Mouse (Mus musculus) ES-CJ7 (cell line): ENCODE results near the gene Best2.

Source experiments
- DNase-seq: peaks from one replicate; pipeline ENCODE4 v3.0.0; 2011; ENCODE audit warnings: low read depth, low spot score

Gene Best2

DNA sequence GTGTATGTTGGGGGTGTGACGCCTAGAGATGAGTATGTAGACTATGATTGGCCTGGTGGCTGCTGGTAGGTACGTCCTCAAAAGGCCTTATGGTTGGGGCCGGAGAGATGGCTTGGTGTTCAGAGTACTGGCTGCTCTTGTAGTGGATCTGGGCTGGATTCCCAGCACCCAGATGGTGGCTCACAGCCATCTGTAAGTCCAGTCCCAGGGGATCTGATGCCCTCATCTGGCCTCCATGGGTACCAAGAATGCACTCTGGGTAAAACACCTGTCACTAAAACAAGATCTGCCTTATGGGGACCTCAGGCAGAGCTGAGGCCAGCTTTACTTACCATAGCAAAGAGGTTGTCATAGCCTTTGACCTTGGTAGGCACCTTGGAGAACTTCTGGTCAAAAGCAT, 9.5 kb upstream of the Best2 start:
- DNase-seq, result no peak

GRCm38 (mm10) chr8:85021514-85022055, 7.3 kb upstream of the Best2 start:
- peak; percentile 65 for DNase-seq

DNA sequence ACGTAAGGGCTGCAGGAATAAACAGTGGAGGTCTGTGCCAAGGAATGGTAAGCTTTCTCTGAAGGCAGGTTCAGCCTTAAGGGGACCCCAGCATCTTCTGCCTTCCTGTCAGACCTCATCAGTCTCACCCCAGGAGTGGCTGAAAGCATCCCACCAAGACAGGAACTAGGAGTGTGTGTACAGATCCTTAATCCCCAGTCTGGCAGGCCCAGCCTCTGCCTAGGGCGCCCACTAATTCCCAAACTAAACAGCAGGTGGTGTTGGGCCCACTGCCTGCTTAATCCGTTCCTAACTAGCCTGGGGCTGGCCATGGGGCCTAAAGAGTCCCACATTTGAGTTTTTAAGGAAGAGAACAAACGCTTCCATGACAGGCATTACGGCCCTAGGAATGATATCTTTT, 2.9 kb upstream of the Best2 start:
- DNase-seq, result no peak

DNA sequence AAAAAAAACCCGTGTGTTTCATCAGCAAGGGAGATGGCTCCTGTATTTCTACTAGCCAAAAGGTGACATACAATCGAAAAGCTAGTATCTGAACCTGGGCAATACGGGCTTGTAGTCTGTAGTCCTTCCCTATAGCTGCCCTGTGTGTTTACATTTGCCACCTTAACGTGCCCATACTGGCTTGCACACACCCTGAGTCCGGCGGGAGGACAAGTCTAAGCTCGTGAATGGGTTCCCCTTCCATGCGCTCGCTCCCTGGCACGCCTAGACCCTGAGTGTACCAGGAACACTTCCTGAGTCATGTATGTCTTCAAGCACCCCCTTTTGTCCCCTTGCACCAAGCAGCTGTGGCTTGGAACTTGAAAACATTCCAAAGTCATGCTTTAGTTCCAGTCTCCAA, 2.4 kb upstream of the Best2 start:
- no peak for DNase-seq

GRCm38 (mm10) chr8:85013230-85013840, 996 bp downstream of the Best2 start:
- DNase-seq, result peak; percentile 97

- DNase-seq, result peak; percentile 71
Observed at GRCm38 (mm10) chr8:85011242-85011641, 3.1 kb downstream of the Best2 start.

GRCm38 (mm10) chr8:85007686-85008085, 6.6 kb downstream of the Best2 start:
- DNase-seq, result peak; percentile 79

GRCm38 (mm10) chr8:84997649-84998295, 16.6 kb downstream of the Best2 start:
- peak; percentile 98 for DNase-seq

DNA sequence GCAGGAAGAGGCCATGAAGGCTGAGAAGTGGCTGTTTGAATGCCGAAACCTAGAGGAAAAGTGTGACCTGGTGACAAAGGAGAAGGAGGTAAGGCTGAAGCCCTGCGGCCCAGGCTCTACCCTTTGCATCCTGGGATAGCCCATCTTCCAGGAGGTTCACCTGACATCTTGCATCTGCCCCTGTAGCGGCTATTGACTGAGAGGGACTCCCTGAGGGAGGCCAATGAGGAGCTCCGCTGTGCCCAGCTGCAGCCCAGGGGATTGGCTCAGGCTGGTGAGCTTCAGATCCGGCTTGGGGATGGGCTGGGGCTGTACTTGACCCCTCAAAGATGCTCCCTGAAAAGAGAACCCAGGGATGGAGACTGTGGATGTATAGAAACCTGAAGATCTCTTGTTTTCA, 17.4 kb downstream of the Best2 start:
- no peak for DNase-seq

GRCm38 (mm10) chr8:84995680-84996079, 18.7 kb downstream of the Best2 start:
- DNase-seq, result peak; percentile 71

DNA sequence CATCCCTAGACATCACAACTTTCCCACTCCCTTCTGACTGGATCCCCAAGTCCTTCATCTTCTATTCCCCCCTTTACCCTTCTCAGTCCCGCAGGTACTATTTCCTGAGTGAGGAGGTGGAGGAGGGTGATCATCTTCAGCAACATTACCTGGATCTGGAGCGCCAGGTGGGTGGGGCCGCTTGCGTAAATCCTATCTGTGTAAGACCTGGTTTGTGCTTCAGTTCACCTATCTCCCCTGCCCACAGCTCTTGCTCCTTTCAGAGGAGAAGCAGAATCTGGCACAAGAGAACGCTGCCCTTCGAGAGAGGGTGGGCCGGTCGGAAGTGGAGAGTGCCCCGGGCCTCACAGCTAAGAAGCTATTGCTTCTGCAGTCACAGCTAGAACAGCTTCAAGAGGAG, 20.0 kb downstream of the Best2 start:
- DNase-seq, result no peak

DNA sequence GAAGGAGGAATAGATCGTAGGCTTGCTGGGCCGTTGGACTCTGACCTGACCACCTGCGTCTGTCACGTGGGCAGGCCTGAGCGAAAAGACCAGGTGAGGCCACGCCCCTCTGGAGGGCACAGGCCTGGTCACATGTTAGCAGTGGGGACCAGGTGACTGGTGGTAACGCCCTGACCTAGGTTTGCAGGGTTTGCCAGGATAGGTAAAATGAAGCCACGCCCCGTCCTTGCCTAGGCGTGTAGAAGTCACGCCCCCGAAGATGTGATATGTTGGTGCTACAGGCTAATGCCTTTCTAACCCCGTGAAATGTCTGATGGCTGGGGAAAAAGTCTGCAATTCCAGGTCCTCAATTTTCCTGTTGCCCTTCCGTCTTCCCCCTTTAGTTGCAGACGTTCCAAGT, 23.5 kb downstream of the Best2 start:
- DNase-seq, result peak; percentile 94

GRCm38 (mm10) chr8:84990349-84990748, 24.0 kb downstream of the Best2 start, which contains the start of gene Hook2:
Gene Hook2 (plus strand): TSS chr8:84990603.
- DNase-seq, result peak; percentile 100

- peak; percentile 97 for DNase-seq
Observed at GRCm38 (mm10) chr8:84989810-84990209, 24.5 kb downstream of the Best2 start.

GRCm38 (mm10) chr8:84989311-84989731, 25.0 kb downstream of the Best2 start:
- DNase-seq, result peak; percentile 89

DNA sequence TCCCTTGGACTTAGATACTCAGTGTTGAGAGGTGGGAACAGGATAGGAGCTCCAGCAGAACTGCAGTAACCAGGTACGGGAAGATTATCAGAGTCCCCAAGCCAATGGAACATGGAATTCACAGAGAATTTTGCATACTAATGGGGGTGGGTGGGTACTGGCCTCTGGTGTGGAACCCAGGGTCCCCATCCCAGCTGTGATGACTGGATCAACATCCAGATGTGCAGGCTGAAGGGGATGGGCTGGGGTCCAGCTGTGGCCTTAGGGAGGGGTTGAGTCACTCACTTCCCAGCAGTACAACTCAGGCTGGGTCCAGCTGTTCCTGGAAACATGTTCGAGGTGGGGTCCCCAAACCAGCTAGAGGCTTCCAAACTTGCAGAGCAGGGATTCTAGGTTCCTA, 26.4 kb downstream of the Best2 start:
- DNase-seq, result peak; percentile 59

DNA sequence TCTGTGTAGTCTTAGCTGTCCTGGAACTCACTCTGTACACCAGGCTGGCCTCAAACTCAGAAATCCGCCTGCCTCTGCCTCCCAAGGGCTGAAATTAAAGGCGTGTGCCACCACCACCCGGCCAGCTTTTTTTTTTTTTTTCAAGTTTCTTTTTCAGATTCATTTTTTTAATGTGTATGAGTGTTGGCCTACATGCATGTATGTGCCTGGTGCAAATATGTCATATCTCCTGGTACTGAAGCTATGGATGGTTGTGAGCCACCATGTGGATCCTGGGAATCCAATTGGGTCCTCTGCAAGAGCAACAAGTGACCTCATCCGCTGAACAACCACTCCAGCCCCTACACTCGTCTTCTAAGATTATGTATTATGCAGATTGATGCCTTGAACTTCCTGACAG, 26.9 kb downstream of the Best2 start:
- DNase-seq, result no peak

DNA sequence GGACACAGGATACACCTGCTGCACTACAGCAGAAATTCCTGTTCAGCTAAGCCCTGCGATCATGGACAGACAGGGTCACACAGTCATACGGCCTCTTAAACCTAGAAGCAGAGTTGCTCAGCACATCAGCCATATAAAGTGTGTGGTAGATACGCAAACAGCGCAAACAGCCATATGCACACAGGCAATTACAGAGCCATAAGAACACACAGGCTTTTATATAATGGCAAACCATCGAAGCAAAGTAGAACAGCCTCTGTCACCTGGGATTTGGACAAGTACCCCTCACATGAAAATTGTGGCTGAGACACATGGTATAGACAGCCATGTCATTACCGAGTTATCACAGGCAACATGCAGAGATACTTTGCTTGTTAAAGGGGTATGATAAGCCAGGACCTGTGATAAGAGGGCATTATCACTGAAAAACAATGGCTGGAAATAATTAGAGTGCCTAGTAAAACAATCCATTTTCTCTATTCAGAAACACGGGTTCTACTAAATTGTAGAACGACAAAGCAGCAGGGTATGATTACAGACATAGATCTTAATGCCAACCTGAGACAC, 27.9 kb downstream of the Best2 start:
- DNase-seq, result no peak

GRCm38 (mm10) chr8:84985684-84986378, 28.5 kb downstream of the Best2 start:
- peak; percentile 98 for DNase-seq

DNA sequence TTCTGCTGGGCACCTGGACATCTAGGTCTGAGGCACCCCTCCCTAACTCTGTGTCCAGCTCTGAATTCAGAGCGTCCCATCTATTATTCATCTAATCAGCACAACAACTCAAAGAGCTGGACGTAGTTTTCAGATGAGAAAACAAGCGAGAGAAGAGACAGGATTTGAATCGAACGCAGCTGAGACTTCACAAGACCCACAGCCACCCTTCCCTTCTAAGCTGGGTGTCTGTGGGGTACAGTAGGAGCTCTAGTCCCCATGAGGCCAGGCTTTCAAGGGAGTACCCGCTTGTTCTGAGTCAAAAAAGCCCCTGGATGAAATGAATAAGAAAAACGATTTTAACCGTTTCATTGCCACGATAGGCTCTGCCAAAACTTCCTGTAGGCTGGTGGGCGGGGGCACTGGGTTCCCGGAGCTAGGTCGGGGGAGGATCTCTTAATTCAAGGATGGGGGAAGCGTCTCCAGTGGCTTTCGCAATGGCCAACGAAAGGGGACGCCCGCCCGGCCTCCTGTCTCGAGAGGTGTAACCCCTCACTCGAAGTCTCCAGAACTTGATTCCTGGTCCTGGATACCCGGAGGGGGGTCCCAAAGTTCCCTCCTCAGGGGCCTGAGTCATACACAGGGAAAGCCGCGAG, 29.2 kb downstream of the Best2 start:
- DNase-seq, result peak; percentile 56

GRCm38 (mm10) chr8:84984294-84985048, 29.9 kb downstream of the Best2 start:
- DNase-seq, result no peak
